Mouse (Mus musculus) cortical plate, adult 2 months (tissue): ENCODE data around the gene Ofcc1. TPM values are rescaled to one million over a fixed set of nuclear protein-coding genes. Genes with fewer than 3 reads are reported as not detected.

Experiments used
- H3K27ac ChIP-seq: fragments of 200-500 bp; 2 replicates; pipeline ENCODE4 v1.5.1; 2012; ENCODE audit warnings: low read length, control low read depth, inconsistent platforms; ENCODE audit not compliant: insufficient read depth
- H3K4me1 ChIP-seq: fragments of 200-500 bp; 2 replicates; pipeline ENCODE4 v1.6.1; 2011; ENCODE audit warnings: low read length; ENCODE audit not compliant: control insufficient read depth, insufficient read depth
- H3K4me3 ChIP-seq: fragments of 200-500 bp; 2 replicates; pipeline ENCODE4 v1.5.1; 2011; ENCODE audit warnings: mild to moderate bottlenecking, low read length, control low read depth; ENCODE audit not compliant: insufficient read depth
- CTCF ChIP-seq: fragments of 200-500 bp; IDR thresholded peaks from 2 replicates; pipeline ENCODE4 v1.5.1; 2011; ENCODE audit warnings: mild to moderate bottlenecking, control low read depth, low read length; ENCODE audit not compliant: insufficient read depth; ENCODE audit errors: extremely low read depth
- POLR2A ChIP-seq: fragments of 200-500 bp; IDR thresholded peaks from 2 replicates; pipeline ENCODE4 v1.6.1; 2011; ENCODE audit warnings: mild to moderate bottlenecking, low read length, control low read depth; ENCODE audit not compliant: insufficient read depth; ENCODE audit errors: extremely low read depth
- polyA plus RNA-seq: library from polyadenylated mRNA; depleted of rRNA; stranded (reverse); fragments of >200 nt; gene quantifications from 2 replicates; pipeline ENCODE4 v1.2.3, GENCODE M21; 2012

The Ofcc1 gene
- polyA plus RNA-seq, 1 experiment = not detected

DNA sequence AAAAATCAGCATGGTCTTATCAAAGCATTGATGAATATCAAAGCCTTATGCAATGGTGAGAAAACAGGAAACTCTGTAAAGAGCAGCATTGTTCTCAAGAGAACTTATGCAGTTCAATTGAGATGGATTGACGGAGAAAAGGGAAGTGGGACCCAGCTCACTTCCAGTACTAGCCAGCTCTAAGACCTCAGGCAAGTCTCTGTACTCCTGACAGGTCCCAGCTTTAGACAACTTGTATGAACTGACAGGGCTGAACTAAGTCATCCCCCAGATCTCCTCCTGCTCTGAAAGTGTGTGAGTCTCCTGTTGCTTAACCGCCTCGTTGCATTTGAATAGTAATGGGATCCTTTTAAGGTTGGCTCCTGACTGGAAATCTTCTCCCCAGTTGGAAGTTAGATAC is 225.2 kb downstream of the Ofcc1 start:
- Histone ChIP-seq H3K4me3 (no peak overlapping the region), H3K4me1 (no peaks in the 10 kb centered on the region), H3K27ac (no peak overlapping the region)
- TF ChIP-seq CTCF = no peak
- TF ChIP-seq POLR2A = no peak

DNA sequence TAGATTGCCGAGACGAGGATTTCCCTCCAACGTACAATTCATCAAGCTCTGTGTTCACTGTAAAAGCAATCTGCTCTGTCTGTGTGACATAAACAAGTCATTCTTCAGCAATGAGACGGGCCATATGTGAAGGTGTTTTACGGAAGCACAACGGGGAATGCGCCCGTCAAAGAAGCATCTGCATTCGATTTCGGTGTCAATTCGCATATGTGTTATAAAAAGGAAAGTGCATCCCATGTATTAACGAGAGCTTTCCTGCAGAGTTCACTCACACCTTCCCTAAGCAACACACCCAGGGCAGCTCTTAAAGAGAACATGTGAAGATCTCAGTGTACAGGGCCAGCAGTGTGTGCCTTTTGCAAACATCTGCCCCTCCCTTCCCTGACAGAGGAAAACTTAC is 225.6 kb downstream of the Ofcc1 start:
- Histone ChIP-seq H3K4me3 (no peak overlapping the region), H3K27ac (no peak overlapping the region), H3K4me1 (no peaks in the 10 kb centered on the region)
- TF ChIP-seq POLR2A = no peak
- TF ChIP-seq CTCF = no peak

GRCm38 (mm10) chr13:40123868-40124267 is 237.4 kb downstream of the Ofcc1 start:
- TF ChIP-seq POLR2A (no peak), CTCF (no peak)
- no peaks in the 10 kb centered on the region for H3K4me1 ChIP-seq
- H3K4me3 ChIP-seq = no peak overlapping the region
- no peak overlapping the region for H3K27ac ChIP-seq

GRCm38 (mm10) chr13:40112336-40112735 is 248.9 kb downstream of the Ofcc1 start:
- Histone ChIP-seq H3K4me1 (no peaks in the 10 kb centered on the region), H3K4me3 (no peak overlapping the region), H3K27ac (no peak overlapping the region)
- TF ChIP-seq CTCF (no peak), POLR2A (no peak)

DNA sequence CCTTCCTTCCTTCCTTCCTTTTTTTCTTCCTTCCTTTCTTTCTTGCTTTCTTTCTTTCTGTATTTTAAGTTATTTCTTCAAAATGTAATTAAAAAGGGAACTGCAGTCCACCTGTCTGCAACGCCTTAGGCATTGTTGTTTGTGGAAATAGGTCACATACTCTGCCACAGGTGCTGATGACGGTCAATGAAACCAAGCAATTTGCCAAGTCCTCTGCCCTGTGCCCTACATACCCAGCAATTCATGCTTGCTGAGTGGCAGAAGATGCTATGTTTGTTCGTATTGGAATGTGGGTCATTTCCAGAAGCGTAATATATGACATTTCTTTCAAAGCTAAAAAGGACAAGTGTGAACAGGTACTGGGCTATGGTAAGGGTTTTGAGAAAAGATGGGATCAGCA is 285.0 kb downstream of the Ofcc1 start:
- TF ChIP-seq CTCF (no peak), POLR2A (no peak)
- no peak overlapping the region for H3K27ac ChIP-seq
- no peak overlapping the region for H3K4me3 ChIP-seq
- no peaks in the 10 kb centered on the region for H3K4me1 ChIP-seq

DNA sequence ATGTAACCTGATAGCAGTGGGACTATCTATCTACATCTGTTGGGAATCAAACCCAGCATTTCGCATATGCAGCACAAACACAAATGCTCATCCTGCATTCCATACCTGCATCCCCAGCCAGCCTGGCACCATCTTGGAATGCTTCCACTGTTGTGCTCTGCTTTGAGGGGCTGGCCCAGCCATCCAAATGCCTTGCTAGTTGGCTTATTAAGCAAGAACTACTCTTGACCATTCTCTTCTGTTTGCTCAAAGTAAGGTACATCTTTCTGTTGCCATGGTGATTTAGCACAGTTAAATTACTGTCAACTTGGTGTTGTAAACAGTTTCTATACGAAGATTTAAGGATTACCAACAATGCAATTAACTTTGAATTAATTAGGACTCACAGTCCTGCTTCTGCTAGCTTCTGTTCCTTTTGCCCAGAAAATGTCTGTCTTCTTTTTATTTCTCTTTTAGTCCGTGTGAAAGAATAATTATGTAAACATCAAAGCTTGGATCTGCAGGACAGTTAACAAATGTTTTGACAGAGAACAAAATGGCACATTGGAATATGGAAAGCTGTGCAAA is 286.3 kb downstream of the Ofcc1 start:
- no peak overlapping the region for H3K4me3 ChIP-seq
- H3K4me1 ChIP-seq = no peaks in the 10 kb centered on the region
- H3K27ac ChIP-seq = no peak overlapping the region
- TF ChIP-seq POLR2A = no peak
- TF ChIP-seq CTCF = no peak

DNA sequence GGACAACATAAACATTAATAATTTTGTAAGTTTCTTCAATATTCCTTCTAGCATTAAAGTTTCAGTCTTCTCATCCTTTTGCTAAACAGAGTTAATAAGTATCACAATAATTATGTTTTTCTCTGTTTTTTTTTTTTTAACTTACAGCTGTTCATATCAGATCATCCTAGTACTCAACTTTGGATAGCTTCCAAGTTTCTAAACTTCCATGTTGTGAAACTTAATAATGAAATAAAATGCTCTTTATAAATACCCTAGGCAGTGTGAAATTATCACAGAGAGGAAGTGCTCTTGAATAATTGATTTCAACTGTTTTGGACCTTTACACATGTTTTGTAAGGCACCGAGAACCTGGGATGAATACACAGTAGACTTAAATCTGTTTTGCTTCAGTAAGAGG is 291.2 kb downstream of the Ofcc1 start:
- H3K4me3 ChIP-seq = no peak overlapping the region
- TF ChIP-seq POLR2A (no peak), CTCF (no peak)
- no peak overlapping the region for H3K27ac ChIP-seq
- H3K4me1 ChIP-seq = no peaks in the 10 kb centered on the region

DNA sequence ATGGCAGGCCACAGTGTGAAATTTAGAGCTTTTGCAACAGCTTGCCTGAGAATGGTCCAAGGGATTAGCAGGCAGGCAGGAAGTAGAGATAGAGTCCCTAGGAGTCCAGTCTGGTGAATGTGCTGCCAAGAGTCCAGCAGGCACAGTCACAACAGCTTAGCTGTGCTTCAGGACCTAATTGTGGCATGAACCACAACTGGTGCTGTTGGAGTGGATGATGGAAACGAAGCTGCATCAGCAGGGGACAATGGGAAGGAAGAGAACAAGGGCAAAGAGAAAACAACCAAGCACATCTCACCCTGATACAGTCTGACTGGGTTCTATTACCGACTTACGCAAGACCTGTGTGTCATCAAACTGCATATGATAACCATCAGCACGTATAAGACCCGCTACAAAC is 300.0 kb downstream of the Ofcc1 start:
- Histone ChIP-seq H3K27ac (no peak overlapping the region), H3K4me3 (no peak overlapping the region), H3K4me1 (no peaks in the 10 kb centered on the region)
- no peak for TF ChIP-seq CTCF
- no peak for TF ChIP-seq POLR2A

DNA sequence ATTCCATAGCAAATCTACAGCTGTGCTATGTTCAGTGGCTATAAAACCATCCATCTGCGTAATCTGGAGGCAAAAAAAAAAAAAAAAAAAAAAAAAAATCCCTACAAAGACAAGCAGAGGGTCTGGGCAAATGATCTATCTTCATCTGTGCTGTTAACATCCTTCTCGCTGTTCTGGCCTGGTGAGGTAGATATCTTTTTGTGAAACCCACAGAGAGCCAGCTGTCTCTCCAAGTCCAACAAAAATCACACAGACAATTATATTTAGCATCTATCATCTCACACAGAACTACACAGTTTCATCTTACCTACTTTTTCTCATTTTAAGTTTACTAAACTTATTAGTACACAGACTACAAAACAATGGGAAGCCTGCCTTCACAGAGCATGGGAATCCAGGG is 323.4 kb downstream of the Ofcc1 start:
- TF ChIP-seq POLR2A (no peak), CTCF (no peak)
- Histone ChIP-seq H3K4me1 (peaks cover 3% of the 10 kb centered on the region; the same call in 1 of the 2 replicates), H3K4me3 (no peak overlapping the region), H3K27ac (no peak overlapping the region)

GRCm38 (mm10) chr13:40036981-40037765 is 324.1 kb downstream of the Ofcc1 start:
- H3K4me3 ChIP-seq = no peak overlapping the region
- no peak overlapping the region for H3K27ac ChIP-seq
- no peak for TF ChIP-seq CTCF
- H3K4me1 ChIP-seq = peaks cover 3% of the 10 kb centered on the region; the same call in 1 of the 2 replicates

- no peak overlapping the region for H3K4me3 ChIP-seq
- TF ChIP-seq POLR2A (no peak), CTCF (no peak)
- H3K4me1 ChIP-seq = no peaks in the 10 kb centered on the region
- H3K27ac ChIP-seq = no peak overlapping the region
These were observed 331.8 kb downstream of the Ofcc1 start for GRCm38 (mm10) chr13:40029426-40029825.
